Mouse (Mus musculus): Measurements from ENCODE around the gene Hspb1.

Hspb1 gene

DNA sequence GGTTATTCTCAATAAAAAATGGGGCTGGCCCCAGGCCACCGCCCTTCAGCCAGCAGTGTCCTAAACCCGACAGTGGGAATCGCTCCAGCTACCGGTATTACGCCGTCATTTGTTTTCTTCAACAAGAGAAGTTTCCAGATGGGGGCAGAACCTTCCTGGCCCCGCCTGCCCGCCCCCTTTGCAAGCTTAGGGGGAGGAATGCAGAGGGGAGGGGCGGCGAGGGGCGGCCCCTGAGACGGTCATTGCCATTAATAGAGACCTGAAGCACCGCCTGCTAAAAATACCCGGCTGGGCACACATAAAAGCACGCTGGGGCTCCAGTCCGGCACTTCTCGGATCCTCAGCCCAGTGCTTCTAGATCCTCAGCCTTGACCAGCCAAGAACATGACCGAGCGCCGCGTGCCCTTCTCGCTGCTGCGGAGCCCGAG lies at the start of gene Hspb1:
TSS of gene Hspb1 (plus strand) at position 245 of the 428 bp plus-strand sequence.
- DNase-seq, result peak; percentile 86 to 94

DNA sequence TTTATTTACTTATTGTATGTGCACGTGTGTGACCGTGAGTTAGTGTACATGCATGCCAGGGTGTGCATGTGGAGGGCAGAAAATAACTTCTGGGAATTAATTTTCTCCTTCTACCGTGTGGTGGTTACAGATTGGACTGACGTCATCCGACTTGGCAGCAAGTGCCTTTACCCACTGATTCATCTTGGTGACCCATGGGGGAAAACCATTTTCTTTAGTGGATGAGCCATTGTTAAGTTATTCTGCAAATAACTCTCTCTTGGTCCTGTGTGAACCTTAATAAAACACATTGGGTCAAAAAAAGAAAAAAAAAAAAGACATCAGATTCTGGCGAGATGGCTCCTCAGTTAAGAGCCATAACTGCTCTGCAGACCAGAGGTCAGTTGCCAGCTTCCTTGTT lies 46.1 kb upstream of the Hspb1 start:
- no peak for DNase-seq

DNA sequence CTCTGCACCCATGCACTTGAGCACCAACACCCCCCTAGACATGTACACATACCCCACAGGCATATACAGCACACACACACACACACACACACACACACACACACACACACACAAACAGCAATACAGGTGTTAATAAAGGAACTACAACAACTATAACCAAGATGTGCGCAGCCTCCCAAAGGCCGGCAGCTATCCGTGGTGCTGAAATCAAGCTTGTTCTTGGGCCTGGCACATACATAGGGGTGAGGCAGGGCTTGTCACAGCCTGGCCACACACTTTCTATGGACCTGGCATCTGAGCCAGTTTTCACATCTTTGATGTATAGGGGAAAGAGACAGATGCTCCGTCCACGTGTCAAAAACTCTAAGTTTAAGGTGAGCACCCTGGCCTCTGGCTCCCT lies 44.3 kb upstream of the Hspb1 start:
- DNase-seq, result peak in 1 of 2 experiments; percentile 64

DNA sequence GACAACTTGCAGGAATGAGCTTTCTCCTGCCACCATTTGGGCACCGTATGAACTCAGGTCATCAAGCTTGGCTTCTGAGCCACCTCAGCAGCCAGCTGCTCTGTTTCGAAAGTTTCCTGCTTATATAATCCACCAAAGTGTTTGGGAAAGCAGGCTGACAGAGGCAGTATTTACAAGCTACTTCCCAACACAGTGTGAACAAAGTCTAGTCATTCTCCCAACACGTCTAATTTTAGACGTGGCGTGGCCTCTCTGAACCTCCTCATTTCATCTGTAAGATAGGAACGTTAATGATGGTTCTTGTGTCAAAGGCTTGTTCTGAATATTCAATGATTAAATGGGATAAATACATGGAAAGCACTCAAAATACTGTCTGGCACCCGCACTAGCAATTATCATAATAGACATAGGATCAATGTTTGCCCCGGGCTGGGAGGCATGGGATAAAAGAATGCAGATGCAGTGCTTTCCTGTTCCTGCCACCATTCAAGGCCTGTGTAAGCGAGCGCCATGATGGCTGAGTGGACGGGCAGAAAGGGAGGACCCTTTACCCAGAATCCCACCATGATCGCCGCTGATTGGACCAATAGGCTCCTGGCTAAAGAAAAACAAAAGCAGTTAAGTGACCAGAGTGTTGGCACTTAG lies 41.9 kb upstream of the Hspb1 start:
- DNase-seq, result no peak

DNA sequence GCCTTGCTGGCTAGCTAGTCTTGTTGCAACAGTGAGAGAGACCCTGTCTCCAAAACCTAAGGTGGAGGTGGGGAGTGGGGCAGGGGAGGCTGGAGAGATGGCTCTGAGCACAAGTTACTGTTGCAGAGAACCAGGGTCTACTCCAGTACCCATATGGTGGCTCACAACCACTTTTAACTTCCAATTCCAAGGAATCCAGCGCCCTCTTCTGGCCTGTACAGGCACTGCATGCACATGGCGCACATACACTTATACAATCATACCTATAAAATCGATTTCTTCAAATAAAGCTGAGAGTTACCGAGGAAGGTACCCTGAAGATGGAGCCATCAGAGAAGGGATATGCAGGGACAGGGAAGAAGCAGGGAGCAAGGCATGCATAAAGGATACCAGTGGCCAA lies 40.3 kb upstream of the Hspb1 start:
- DNase-seq, result no peak

DNA sequence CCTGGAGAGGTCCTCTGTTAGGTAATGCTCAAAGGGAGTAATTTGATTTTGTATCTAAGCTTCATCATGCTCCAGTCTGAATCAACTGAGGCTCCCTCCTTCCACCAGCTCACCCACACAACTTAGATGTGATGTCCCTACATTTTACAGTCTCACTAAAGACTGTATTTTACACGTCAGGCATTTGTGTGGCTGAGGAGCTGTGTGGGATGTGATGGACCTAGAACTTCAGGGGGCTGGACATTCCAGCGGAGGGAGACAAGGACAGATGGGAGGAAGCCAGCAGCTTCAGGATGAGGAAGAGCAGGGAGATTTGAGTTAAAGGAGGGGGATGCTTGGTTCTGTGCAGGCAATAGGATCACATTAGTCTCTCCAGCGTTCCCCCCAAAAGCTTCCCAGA lies 39.8 kb upstream of the Hspb1 start:
- DNase-seq, result no peak

DNA sequence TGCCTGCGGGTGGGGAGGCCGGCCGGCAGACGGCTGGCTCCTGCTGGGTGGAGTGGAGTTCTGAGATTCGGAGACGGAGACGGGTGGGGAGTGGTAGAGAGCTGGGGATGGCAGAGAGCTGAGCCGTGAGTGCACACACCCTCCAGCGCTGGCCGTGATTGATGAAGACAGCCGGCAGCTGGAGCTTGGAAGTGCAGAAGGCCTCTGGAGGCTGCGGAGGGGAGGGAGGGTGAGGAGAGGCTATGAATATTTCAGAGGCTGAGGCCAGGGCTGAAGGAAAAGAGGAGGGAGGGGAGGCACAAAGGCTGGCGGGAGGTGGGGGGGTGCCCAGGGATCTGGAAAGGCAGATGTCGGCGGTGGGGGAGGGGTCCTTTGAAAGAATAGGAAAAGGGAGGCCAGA lies 36.7 kb upstream of the Hspb1 start:
- no peak for DNase-seq

DNA sequence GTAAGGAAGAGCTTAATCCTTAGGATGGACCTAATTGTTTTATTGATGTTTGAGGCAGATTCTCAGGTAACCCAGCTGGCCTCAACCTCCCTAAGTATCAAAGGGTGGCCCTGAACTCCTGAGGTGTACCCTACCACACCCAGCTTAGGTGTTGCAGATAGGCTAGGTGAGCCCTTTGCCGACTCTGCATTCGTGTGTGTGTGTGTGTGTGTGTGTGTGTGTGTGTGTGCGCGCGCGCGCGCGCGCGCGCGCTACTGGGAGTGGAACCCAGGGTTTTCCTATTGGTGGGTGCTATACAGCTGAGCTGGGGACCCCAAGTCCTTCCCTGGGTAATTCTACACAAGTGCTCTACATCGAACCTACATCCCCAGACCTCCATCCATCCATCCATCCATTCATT lies 36.2 kb upstream of the Hspb1 start:
- DNase-seq, result no peak

DNA sequence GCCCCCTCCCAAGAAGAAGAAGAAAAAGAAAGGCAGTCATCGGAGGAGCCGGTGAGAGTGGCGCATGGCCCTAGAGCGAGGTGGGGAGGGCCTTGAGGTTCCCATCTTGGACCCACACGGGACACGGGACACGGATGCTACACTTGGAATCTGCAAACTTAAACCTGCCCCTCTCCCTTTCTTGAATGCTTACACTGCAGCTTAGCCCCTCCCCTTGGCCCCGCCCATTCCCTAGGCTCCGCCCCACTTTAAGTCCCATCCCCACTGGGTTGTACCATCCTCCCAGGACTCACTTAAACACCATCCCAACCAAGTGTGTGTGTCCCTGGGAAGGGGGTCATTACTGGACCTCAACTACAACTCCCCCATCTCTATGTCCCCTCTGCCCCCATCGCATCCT lies 35.3 kb upstream of the Hspb1 start:
- no peak for DNase-seq

DNA sequence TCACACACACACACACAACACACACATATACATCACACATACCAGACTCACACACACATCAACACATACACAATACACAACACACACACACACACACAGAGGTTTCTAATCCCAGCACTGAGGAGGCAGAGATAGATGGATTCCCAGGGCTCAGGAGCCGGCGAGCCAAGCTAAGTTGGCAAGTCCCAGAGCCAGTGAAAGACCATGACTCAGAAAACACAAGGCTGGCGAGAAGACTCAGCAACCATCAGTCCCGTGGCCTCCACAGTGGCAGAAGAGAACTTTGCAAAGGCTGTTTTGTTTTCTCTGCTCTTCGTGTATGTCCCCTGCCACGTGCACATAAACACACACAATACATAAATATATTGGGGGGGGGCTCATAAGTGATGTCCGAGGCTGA lies 34.0 kb upstream of the Hspb1 start:
- DNase-seq, result no peak

DNA sequence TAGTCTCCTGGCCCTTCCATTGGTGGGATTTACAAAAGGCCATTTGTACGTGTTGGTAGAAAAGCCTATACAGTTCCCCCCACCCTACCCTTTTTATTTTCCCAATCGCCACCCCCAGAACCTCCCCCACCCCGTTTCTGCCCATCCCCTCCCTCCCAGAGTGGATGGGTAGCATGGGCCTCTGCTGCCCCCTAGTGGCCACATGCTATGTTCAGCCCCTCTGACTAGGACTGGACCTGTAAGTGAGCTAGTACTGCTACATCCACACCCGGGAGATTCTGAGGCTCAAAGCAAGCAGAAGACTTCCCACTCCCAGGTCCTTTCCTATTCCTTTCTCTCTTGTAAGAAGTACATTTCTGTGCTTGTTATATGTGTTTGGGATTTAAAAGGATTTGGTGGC lies 32.6 kb upstream of the Hspb1 start:
- peak; percentile 81 to 84 for DNase-seq

DNA sequence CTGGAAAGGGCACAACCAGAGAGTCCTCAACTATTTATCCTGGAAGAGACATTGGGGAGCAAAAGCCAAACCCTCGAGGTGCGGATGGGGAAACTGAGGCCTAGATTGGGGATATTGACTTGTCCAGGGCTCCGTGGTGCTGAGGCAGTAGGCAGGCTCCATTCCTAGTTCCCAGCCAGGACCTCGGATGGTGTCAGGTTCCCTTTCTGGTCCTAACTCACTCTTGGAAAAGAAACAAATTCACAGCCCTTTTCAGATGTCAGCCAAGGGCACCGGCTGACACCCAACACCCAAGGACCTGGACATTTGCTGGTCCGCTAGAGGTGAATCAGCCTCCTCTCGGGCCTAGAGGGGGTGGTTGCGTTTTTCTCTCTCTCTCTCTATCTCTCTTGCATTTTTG lies 21.1 kb upstream of the Hspb1 start:
- no peak for DNase-seq

DNA sequence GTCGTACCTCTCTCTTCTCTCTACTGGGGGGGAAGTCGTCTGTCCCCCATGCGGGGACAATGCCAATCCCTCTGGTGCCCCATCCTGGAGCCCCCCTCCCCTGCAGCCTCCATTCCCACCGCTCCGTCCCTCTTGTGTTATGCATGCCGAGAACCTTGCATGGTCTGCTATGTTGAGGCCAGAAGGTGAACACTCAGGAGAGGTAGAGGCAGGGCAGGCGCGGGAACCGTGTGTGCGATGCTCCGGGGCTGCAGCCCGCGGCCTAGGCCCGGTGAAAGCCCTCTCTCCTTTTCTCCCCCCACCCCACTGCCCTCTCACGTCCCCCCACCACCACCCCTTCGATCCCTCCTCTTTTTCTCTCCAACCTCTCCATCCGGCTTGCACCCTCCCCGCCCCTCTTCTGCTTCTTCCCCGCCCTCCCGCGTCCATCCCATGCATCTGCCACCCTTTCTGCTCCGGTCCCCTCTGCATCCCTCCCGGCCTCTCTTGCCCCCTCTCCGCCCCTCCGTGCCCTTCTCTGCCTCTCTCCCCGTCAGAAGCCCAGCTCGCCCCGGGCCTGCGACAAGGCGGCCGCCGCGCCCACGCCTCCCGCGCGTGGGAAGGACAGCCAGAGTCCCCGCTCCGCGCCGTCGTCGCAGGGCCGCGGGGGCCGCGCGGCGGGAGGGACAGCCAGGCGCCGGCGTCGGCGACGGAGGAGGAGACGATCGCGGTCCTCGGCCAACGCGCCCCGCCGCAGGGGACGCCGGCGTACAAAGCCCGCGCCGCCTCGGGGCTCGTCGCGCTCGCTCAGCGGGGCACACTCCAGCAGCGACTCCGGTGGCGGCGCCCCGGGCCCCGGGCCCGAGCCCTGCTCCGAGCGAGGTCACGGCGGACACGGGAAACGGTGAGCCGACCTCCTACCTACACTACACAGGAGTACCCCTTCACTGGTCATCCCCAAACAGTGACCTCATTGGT lies 19.8 kb upstream of the Hspb1 start:
- DNase-seq, result no peak

DNA sequence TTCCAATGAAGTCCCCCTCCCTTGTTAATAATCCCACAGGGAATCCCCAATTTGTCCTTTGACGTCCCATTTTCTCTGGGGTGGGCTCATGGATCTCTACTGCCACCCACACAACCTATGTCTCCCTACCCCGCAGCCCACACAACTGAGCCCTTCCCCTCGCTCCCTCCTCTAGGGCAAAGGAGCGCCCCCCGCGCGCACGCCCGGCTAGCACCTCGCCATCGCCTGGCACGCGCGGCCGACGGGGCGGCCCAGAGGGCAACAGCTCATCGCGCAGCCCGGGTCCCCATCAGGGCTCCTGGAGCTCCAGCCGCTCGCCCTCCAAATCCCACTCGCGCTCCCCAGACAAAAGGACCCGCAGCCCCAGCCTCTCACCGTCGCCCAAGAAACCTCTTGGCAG lies 19.1 kb upstream of the Hspb1 start:
- DNase-seq, result no peak

DNA sequence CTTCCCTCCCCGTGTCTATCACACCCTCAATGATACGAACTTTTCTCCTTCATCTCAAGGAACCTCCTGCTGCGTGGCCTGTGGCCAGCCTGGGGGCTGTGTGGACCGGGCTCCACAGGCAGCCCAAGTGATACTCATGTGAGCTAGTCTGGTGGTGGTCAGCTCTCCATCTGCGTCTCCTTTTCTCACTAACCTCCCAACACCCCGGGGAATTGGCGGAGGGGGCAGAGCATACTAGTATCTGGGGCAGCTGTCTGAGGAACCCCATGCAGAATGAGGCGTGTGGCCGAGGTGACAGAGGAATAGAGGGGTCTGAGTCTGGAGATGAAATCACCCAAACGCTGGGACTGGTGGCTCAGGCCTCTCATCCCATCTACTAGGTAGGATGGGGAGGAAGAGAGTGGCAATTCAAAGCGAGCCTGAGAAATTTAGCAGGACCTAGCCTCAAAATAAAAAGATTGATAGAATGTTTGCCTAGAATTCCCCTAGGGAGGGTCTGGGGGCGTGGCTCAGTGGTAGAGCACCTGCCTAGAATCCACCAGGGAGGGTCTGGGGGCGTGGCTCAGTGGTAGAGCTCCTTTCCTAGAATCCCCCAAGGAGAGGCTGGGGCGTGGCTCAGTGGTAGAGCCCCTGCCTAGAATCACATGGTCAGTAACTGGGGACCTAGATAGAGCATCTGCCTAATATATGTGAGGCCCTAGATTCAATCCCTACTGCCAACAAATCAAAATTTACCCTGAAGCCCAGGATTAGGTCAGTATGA lies 17.9 kb upstream of the Hspb1 start:
- DNase-seq, result no peak

DNA sequence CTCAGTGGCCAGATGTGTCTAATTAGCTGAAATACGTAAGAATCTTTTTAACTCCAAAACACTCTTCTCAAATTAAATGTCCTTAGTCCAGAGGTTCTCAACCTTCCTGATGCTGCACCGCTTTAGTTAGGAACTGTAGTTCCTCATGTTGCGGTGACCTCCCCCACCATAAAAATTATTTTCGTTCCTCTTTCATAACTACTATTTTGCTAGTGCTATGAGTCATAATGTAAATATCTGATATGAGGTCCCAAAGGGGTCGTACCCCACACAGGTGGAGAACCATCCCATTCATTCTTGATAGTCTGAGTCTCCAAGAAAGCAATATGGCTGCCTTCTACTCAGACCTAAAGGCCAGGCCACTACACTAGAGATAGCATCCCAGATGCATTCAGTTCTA lies 17.2 kb upstream of the Hspb1 start:
- no peak for DNase-seq

DNA sequence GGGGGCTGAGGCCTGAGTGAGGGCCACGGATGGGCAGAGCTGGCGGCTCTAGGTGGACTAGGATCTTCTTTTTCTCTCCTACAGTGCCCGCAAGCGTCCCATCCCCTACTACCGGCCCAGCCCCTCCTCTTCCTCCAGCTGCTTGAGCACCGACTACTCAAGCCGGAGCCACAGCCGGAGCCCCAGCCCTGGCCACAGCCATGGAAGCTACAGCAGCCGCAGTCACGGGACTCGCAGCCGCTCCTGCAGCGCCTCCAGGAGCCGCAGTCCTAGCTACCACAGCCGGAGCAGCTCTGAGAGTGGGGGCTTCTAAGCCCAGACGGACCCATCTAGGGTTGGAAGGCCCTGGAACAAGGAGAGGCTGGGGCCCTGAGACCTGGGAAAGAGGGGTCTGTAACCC lies 14.7 kb upstream of the Hspb1 start:
- DNase-seq, result no peak

DNA sequence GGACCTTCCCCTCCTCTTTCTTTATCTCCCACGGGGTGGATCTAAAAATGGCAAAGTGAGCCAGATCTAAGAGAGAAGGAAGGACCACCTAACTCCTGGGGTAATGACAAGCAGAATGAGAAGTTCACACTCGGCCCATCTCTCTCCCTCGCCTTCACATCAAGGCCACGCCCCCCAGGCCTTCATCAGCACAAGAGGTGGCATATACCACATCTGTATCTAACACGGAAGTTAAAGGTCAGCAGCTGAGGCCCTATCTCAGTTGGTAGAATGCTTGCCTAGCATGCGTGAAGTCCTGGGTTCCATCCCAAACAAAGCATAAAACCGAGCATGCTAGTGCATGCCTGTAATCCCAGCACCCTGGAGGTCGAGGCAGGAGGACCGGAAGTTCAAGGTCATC lies 14.0 kb upstream of the Hspb1 start:
- DNase-seq, result no peak

DNA sequence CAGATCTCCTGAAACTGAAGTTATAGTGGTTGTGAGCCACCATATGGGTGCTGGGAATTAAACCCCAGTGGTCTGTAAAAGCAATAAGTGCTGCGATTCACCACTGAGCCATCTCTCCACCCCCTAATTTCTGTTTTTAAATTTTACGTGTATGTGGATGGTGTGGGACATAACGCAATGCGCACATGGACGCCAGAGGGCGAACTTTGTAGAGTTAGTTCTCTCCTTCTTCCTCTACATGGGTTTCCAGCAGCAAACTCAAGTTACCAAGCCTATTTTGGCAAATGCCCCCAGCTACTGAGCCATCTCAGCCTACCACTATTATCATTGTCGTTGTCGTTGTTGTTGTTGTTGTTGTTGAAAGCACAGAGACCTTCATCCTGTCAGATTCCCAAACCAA lies 10.5 kb upstream of the Hspb1 start:
- peak; percentile 72 to 87 for DNase-seq

DNA sequence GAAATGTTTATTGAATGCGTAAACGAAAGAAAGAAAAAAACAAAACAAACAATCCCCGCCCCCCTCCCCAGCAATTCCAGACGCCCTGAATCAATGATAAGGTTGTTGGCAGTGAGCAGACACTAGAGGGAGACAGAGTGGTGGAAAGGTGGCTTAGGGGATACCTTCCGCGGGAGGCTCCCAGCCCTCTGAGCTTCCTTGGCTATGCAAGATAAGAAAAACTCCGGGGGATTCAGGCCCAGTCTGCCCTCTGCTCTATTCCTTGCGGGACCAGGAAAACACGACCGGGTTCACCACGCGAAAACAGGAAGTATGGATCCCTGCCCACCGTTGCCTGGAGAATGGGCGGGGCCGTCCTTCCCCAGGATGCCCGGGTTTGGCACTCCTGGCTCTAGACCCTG lies 9.9 kb upstream of the Hspb1 start:
- DNase-seq, result peak; percentile 77 to 83

DNA sequence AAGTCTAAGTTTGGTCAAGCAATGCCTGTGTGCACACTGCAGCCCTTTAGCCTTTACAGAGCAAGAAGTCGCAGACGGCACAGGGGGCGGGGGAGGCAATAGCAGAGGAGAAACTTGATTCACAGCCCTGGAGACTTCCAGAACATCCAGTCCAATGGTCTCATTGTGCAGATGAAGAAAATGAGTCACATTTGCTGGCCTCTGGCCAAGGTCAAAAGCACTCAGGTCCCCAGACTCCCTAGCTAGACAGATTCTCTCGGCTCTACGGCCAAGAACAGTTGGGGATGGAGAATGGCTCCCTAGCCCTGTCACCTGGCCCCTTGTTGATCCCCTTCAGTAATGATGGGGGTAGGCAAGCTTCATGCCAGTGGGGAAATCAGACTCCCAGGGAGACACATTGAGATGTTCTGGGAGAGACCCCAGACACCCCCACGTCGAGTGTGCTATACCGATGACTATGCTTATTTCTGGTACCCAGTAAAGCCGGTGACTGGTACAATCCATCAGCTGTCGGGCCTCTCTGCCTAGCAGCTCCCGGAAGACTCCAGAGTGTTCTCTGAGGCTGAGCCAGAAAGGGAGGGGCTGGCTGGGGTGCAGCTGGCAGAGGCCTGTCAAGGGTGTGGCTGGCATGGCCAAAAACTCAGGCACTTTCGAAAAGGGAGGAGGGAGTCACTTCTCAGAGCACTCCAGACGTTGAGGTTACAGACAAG lies 8.1 kb upstream of the Hspb1 start:
- DNase-seq, result peak; percentile 70 to 88

DNA sequence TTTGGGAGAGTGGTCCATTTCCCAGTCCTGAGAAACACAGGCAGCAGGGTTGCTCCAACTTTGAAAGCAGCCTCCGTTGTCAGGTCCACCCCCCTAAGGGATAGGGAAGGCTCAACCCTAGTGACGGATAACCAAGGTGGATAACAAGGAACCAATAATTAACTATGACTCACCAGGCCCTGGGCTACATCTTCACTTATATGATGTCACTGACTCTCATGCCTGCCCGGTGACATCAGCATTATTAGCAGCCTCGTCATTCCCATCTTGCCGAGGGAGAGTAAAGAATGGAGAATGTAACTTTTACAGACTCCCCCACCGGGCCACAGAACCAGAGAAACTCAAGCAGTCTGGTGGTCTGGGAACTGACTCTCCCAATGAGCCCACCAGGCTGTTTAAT lies 3.1 kb upstream of the Hspb1 start:
- DNase-seq, result no peak

All from kidney, postnatal 25 days (tissue).